Mouse (Mus musculus): ENCODE measurements at regions not wholly inside any gene's neighbourhood (a gene's known extent, or its start where the extent isn't known, plus 50 kb on each side); places are given as distances from the start of the nearest gene placed in this dataset.
A peak's percentile ranks its signal among the peaks of the same experiment; 100 is the strongest.

- DNase-seq (ENCODE audit: low read depth, low spot score): no peak
- H3K4me1 ChIP-seq (ENCODE audit: control insufficient read depth in 2 of 2, insufficient read depth in 2 of 2, low read length in 2 of 2, poor library complexity in 1 of 2): no peaks in the 10 kb centered on the region
- in situ Hi-C loops (cut with MboI; ENCODE audit: low sequenced_read_pairs in 2 of 2, unreplicated experiment in 2 of 2): no loop called here
- H3K27ac ChIP-seq (ENCODE audit: insufficient read depth, low read depth, low read length, poor library complexity, severe bottlenecking): no peak overlapping the region
- TF ChIP-seq CHD2 (IDR thresholded peaks at IDR 0.05; ENCODE audit: low read depth, low read length) (no peak), ZNF384 (IDR thresholded peaks at IDR 0.05; ENCODE audit: low read depth, low read length) (no peak), MAFK (IDR thresholded peaks at IDR 0.05; ENCODE audit: insufficient read depth, low read depth, low read length) (no peak), HCFC1 (IDR thresholded peaks at IDR 0.05; ENCODE audit: borderline replicate concordance, insufficient read depth, low read length) (no peak), ZC3H11A (IDR thresholded peaks at IDR 0.05; ENCODE audit: borderline replicate concordance, low read depth, low read length) (no peak)
- no peak overlapping the region for H3K9ac ChIP-seq (ENCODE audit: insufficient read depth, low read depth, low read length, poor library complexity, severe bottlenecking)
- H3K36me3 ChIP-seq (ENCODE audit: control insufficient read depth, insufficient read depth, low read length, poor library complexity, severe bottlenecking): no peaks in the 10 kb centered on the region
- H3K4me3 ChIP-seq (ENCODE audit: insufficient read depth in 1 of 2, low read depth in 1 of 2, low read length in 2 of 2, poor library complexity in 1 of 2, severe bottlenecking in 1 of 2): no peak overlapping the region
- H3K9me3 ChIP-seq (ENCODE audit: control insufficient read depth, insufficient read depth, low read depth, low read length): no peaks in the 10 kb centered on the region
These were observed 133.3 kb upstream of the Nrp1 start for GRCm38 (mm10) chr8:128225123-128225522.

DNA sequence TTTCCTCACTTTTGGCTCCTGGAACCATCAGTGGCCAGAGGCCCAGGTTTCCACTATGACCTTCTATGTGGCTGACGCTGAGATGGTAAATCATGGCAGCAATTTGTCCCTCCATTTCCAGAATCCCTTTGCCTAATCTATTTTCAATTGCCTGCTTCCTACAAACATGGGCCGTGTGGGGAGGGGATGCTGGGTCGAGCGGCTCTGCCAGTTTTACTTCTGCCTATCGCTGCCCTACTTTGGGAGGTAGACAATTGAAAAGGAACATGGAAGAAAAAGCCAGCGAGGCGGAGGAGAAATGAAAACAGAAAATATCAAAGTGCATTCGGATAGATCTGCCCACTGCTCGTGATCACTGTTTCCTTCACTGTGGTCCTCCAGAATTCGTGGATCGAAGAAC, 123.3 kb upstream of the Nrp1 start:
- Histone ChIP-seq H3K4me1 (ENCODE audit: control insufficient read depth in 2 of 2, insufficient read depth in 2 of 2, low read length in 2 of 2, poor library complexity in 1 of 2) (no peaks in the 10 kb centered on the region), H3K9me3 (ENCODE audit: control insufficient read depth, insufficient read depth, low read depth, low read length) (no peaks in the 10 kb centered on the region), H3K36me3 (ENCODE audit: control insufficient read depth, insufficient read depth, low read length, poor library complexity, severe bottlenecking) (no peaks in the 10 kb centered on the region), H3K4me3 (ENCODE audit: insufficient read depth in 1 of 2, low read depth in 1 of 2, low read length in 2 of 2, poor library complexity in 1 of 2, severe bottlenecking in 1 of 2) (no peak overlapping the region), H3K27ac (ENCODE audit: insufficient read depth, low read depth, low read length, poor library complexity, severe bottlenecking) (no peak overlapping the region), H3K9ac (ENCODE audit: insufficient read depth, low read depth, low read length, poor library complexity, severe bottlenecking) (no peak overlapping the region)
- no peak for TF ChIP-seq ZNF384 (IDR thresholded peaks at IDR 0.05; ENCODE audit: low read depth, low read length)
- TF ChIP-seq MAFK (IDR thresholded peaks at IDR 0.05; ENCODE audit: insufficient read depth, low read depth, low read length): no peak
- no peak for TF ChIP-seq HCFC1 (IDR thresholded peaks at IDR 0.05; ENCODE audit: borderline replicate concordance, insufficient read depth, low read length)
- TF ChIP-seq CHD2 (IDR thresholded peaks at IDR 0.05; ENCODE audit: low read depth, low read length): no peak
- TF ChIP-seq ZC3H11A (IDR thresholded peaks at IDR 0.05; ENCODE audit: borderline replicate concordance, low read depth, low read length): no peak
- no peak for DNase-seq (ENCODE audit: low read depth, low spot score)
- in situ Hi-C loops (cut with MboI; ENCODE audit: low sequenced_read_pairs in 2 of 2, unreplicated experiment in 2 of 2): no loop called here

DNA sequence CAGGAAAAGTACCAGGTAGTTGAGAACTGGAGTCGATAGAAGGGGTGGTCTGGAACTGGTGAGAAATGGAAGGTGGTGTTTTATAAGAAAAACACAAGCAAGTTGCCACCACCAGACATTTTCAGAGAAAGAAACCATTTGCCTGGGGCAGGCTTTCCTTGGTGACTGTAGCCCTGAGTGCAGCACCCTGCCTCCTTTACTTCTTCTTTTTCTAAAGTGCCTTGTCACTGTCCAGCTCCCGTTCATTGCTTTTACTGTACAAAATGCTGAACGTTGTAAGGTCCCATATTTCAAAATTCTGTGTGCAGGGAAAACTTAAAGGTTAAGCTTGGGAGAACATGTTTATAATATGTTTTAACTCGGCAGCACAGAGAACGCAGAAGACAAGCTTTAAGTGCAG, 122.9 kb upstream of the Nrp1 start:
- H3K36me3 ChIP-seq (ENCODE audit: control insufficient read depth, insufficient read depth, low read length, poor library complexity, severe bottlenecking): no peaks in the 10 kb centered on the region
- H3K9me3 ChIP-seq (ENCODE audit: control insufficient read depth, insufficient read depth, low read depth, low read length): no peaks in the 10 kb centered on the region
- in situ Hi-C loops (cut with MboI; ENCODE audit: low sequenced_read_pairs in 2 of 2, unreplicated experiment in 2 of 2): no loop called here
- no peak for TF ChIP-seq MAFK (IDR thresholded peaks at IDR 0.05; ENCODE audit: insufficient read depth, low read depth, low read length)
- TF ChIP-seq ZC3H11A (IDR thresholded peaks at IDR 0.05; ENCODE audit: borderline replicate concordance, low read depth, low read length): no peak
- no peak for TF ChIP-seq HCFC1 (IDR thresholded peaks at IDR 0.05; ENCODE audit: borderline replicate concordance, insufficient read depth, low read length)
- no peak for TF ChIP-seq ZNF384 (IDR thresholded peaks at IDR 0.05; ENCODE audit: low read depth, low read length)
- no peak for TF ChIP-seq CHD2 (IDR thresholded peaks at IDR 0.05; ENCODE audit: low read depth, low read length)
- H3K4me1 ChIP-seq (ENCODE audit: control insufficient read depth in 2 of 2, insufficient read depth in 2 of 2, low read length in 2 of 2, poor library complexity in 1 of 2): no peaks in the 10 kb centered on the region
- H3K9ac ChIP-seq (ENCODE audit: insufficient read depth, low read depth, low read length, poor library complexity, severe bottlenecking): no peak overlapping the region
- no peak overlapping the region for H3K4me3 ChIP-seq (ENCODE audit: insufficient read depth in 1 of 2, low read depth in 1 of 2, low read length in 2 of 2, poor library complexity in 1 of 2, severe bottlenecking in 1 of 2)
- H3K27ac ChIP-seq (ENCODE audit: insufficient read depth, low read depth, low read length, poor library complexity, severe bottlenecking): no peak overlapping the region
- no peak for DNase-seq (ENCODE audit: low read depth, low spot score)

DNA sequence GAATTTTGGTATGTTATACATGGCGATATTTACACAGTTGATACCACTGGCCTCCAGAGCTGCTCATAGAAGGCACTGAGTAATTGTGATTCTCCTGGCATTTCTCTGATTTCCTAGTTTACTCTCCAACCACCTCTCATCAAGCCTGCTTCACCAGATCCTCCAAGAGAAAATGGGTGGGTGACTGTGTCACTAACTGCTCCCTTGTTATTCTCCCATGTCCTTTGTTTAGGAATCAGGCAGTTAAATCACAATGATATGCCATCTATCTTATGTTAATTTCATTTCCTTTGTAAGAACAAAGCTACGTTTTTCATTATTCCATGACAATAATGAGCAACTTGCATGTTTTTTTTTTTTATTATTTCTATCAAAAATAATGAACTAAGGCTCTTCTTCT, 122.3 kb upstream of the Nrp1 start:
- H3K4me1 ChIP-seq (ENCODE audit: control insufficient read depth in 2 of 2, insufficient read depth in 2 of 2, low read length in 2 of 2, poor library complexity in 1 of 2): no peaks in the 10 kb centered on the region
- TF ChIP-seq MAFK (IDR thresholded peaks at IDR 0.05; ENCODE audit: insufficient read depth, low read depth, low read length) (no peak), HCFC1 (IDR thresholded peaks at IDR 0.05; ENCODE audit: borderline replicate concordance, insufficient read depth, low read length) (no peak)
- H3K36me3 ChIP-seq (ENCODE audit: control insufficient read depth, insufficient read depth, low read length, poor library complexity, severe bottlenecking): no peaks in the 10 kb centered on the region
- DNase-seq (ENCODE audit: low read depth, low spot score): peak; percentile 30
- no peak overlapping the region for H3K27ac ChIP-seq (ENCODE audit: insufficient read depth, low read depth, low read length, poor library complexity, severe bottlenecking)
- in situ Hi-C loops (cut with MboI; ENCODE audit: low sequenced_read_pairs in 2 of 2, unreplicated experiment in 2 of 2): no loop called here
- no peak overlapping the region for H3K4me3 ChIP-seq (ENCODE audit: insufficient read depth in 1 of 2, low read depth in 1 of 2, low read length in 2 of 2, poor library complexity in 1 of 2, severe bottlenecking in 1 of 2)
- H3K9me3 ChIP-seq (ENCODE audit: control insufficient read depth, insufficient read depth, low read depth, low read length): no peaks in the 10 kb centered on the region
- H3K9ac ChIP-seq (ENCODE audit: insufficient read depth, low read depth, low read length, poor library complexity, severe bottlenecking): no peak overlapping the region

- Histone ChIP-seq H3K36me3 (ENCODE audit: control insufficient read depth, insufficient read depth, low read length, poor library complexity, severe bottlenecking) (no peaks in the 10 kb centered on the region), H3K9me3 (ENCODE audit: control insufficient read depth, insufficient read depth, low read depth, low read length) (no peaks in the 10 kb centered on the region), H3K4me1 (ENCODE audit: control insufficient read depth in 2 of 2, insufficient read depth in 2 of 2, low read length in 2 of 2, poor library complexity in 1 of 2) (no peaks in the 10 kb centered on the region), H3K9ac (ENCODE audit: insufficient read depth, low read depth, low read length, poor library complexity, severe bottlenecking) (no peak overlapping the region), H3K27ac (ENCODE audit: insufficient read depth, low read depth, low read length, poor library complexity, severe bottlenecking) (no peak overlapping the region), H3K4me3 (ENCODE audit: insufficient read depth in 1 of 2, low read depth in 1 of 2, low read length in 2 of 2, poor library complexity in 1 of 2, severe bottlenecking in 1 of 2) (no peak overlapping the region)
- DNase-seq (ENCODE audit: low read depth, low spot score): no peak
- in situ Hi-C loops (cut with MboI; ENCODE audit: low sequenced_read_pairs in 2 of 2, unreplicated experiment in 2 of 2): no loop called here
- TF ChIP-seq MAFK (IDR thresholded peaks at IDR 0.05; ENCODE audit: insufficient read depth, low read depth, low read length) (no peak), CHD2 (IDR thresholded peaks at IDR 0.05; ENCODE audit: low read depth, low read length) (no peak), HCFC1 (IDR thresholded peaks at IDR 0.05; ENCODE audit: borderline replicate concordance, insufficient read depth, low read length) (no peak), ZC3H11A (IDR thresholded peaks at IDR 0.05; ENCODE audit: borderline replicate concordance, low read depth, low read length) (no peak), ZNF384 (IDR thresholded peaks at IDR 0.05; ENCODE audit: low read depth, low read length) (no peak)
These were observed 119.5 kb upstream of the Nrp1 start for GRCm38 (mm10) chr8:128238948-128239347.

All from ES-E14 (cell line).